Mouse (Mus musculus) limb, embryonic 15.5 days (tissue): ENCODE measurements around the gene Olfr308. TPM values are rescaled to one million over a fixed set of nuclear protein-coding genes. Genes with fewer than 3 reads are reported as not detected.
"Not testable (repeated sequence)": the region's sequence is repeated elsewhere in the genome, so short reads cannot be mapped to it uniquely, and the experiment has no call there.

Experiments
- ATAC-seq: fragments of 200-750 bp; cut with Nextera tagmentation; 2 replicates; pipeline ENCODE4 v1.8.0; 2017; ENCODE audit warnings: low read depth, moderate TSS enrichment; ENCODE audit not compliant: insufficient number of reproducible peaks, low FRiP score, low TSS enrichment
- H3K27ac ChIP-seq: fragments of 300-500 bp; sonication (generic); 2 replicates; pipeline ENCODE4 v1.5.1; 2015; ENCODE audit warnings: moderate library complexity, mild to moderate bottlenecking, inconsistent platforms
- H3K27me3 ChIP-seq: fragments of 300-500 bp; sonication (generic); 2 replicates; pipeline ENCODE4 v1.6.1; 2015; ENCODE audit warnings: inconsistent platforms
- H3K36me3 ChIP-seq: fragments of 300-500 bp; sonication (generic); 2 replicates; pipeline ENCODE4 v1.6.1; 2015; ENCODE audit warnings: inconsistent platforms
- H3K4me1 ChIP-seq: fragments of 300-500 bp; sonication (generic); 2 replicates; pipeline ENCODE4 v1.6.1; 2015; ENCODE audit warnings: inconsistent platforms
- H3K4me2 ChIP-seq: fragments of 300-500 bp; sonication (generic); 2 replicates; pipeline ENCODE4 v1.6.1; 2015; ENCODE audit warnings: mild to moderate bottlenecking, inconsistent platforms
- H3K4me3 ChIP-seq: fragments of 300-500 bp; sonication (generic); 2 replicates; pipeline ENCODE4 v1.5.1; 2015; ENCODE audit warnings: mild to moderate bottlenecking, inconsistent platforms
- H3K9ac ChIP-seq: fragments of 300-500 bp; sonication (generic); 2 replicates; pipeline ENCODE4 v1.6.1; 2015; ENCODE audit warnings: inconsistent platforms
- H3K9me3 ChIP-seq: fragments of 300-500 bp; sonication (generic); 2 replicates; pipeline ENCODE4 v1.6.1; 2016; ENCODE audit warnings: inconsistent platforms
- WGBS: fragments of 180-500 bp; shearing (Covaris S2); methylation state at CpG from one replicate; pipeline ENCODE4 v1.1.7; 2015; 5-methylcytosine and 5-hydroxymethylcytosine counted together
- microRNA-seq: library from miRNA; unstranded; fragments of <30 nt; microRNA quantifications from one replicate; pipeline ENCODE4, GENCODE M21; 2016
- polyA plus RNA-seq: library from polyadenylated mRNA; unstranded; fragments of >200 nt; fragmentation: Nextera tagmentation; extraction: Ambion mirVana; gene quantifications from 2 replicates; pipeline ENCODE4 v1.2.1, GENCODE M21; 2015

Olfr308 gene
- polyA plus RNA-seq = not detected in 2 replicates

- ATAC-seq = no peak
- Histone ChIP-seq H3K9me3 (no peaks in the 10 kb centered on the region), H3K4me3 (no peak within 1 kb of the TSS), H3K9ac (no peak within 1 kb of the TSS), H3K27me3 (no peaks in the 10 kb centered on the region), H3K36me3 (no peaks in the 10 kb centered on the region), H3K27ac (no peak within 1 kb of the TSS), H3K4me1 (no peaks in the 10 kb centered on the region), H3K4me2 (no peak within 1 kb of the TSS)
Measured at GRCm38 (mm10) chr7:86325530-86325929, at the start of gene Olfr308. Gene Olfr308 (minus strand): TSS chr7:86325630.

GRCm38 (mm10) chr7:86366828-86367227 is 41.4 kb upstream of the Olfr308 start, which contains the start of gene Olfr305:
Gene Olfr305 (minus strand): TSS chr7:86366928.
- Histone ChIP-seq H3K36me3 (no peaks in the 10 kb centered on the region), H3K4me3 (no peak within 1 kb of the TSS)
- WGBS = 83% methylated on average over 1 of the region's 1 CpGs

GRCm38 (mm10) chr7:86346296-86346695 is 20.9 kb upstream of the Olfr308 start:
- H3K4me1 ChIP-seq, H3K36me3 ChIP-seq, H3K27ac ChIP-seq, H3K4me2 ChIP-seq, H3K9me3 ChIP-seq, H3K9ac ChIP-seq, ATAC-seq, H3K27me3 ChIP-seq, H3K4me3 ChIP-seq: not testable (repeated sequence)
- 85% methylated on average over 9 of the region's 9 CpGs for WGBS

More at GRCm38 (mm10) chr7:86366828-86367227, 41.4 kb upstream of the Olfr308 start, which contains the start of gene Olfr305:
- H3K4me2 ChIP-seq = no peak within 1 kb of the TSS
- H3K4me1 ChIP-seq = no peaks in the 10 kb centered on the region
- no peak within 1 kb of the TSS for H3K9ac ChIP-seq
- H3K27me3 ChIP-seq = no peaks in the 10 kb centered on the region
- H3K9me3 ChIP-seq = no peaks in the 10 kb centered on the region
- no peak within 1 kb of the TSS for H3K27ac ChIP-seq
- no peak for ATAC-seq

- WGBS = 70% methylated on average over 3 of the region's 3 CpGs
- no peak overlapping the region for H3K4me3 ChIP-seq
- H3K9me3 ChIP-seq = no peaks in the 10 kb centered on the region
Measured at GRCm38 (mm10) chr7:86344253-86344652, 18.8 kb upstream of the Olfr308 start.

GRCm38 (mm10) chr7:86342881-86343565 is 17.6 kb upstream of the Olfr308 start:
- ATAC-seq = no peak
- no peaks in the 10 kb centered on the region for H3K4me1 ChIP-seq
- WGBS = 66% methylated on average over 14 of the region's 14 CpGs
- H3K9ac ChIP-seq = no peak overlapping the region
- no peak overlapping the region for H3K4me2 ChIP-seq
- H3K27me3 ChIP-seq = no peaks in the 10 kb centered on the region
- H3K4me3 ChIP-seq = no peak overlapping the region
- H3K27ac ChIP-seq = no peak overlapping the region
- no peaks in the 10 kb centered on the region for H3K36me3 ChIP-seq
- no peaks in the 10 kb centered on the region for H3K9me3 ChIP-seq

More at GRCm38 (mm10) chr7:86344253-86344652, 18.8 kb upstream of the Olfr308 start:
- H3K36me3 ChIP-seq = no peaks in the 10 kb centered on the region
- no peak overlapping the region for H3K9ac ChIP-seq
- H3K27me3 ChIP-seq = no peaks in the 10 kb centered on the region
- no peak for ATAC-seq
- no peaks in the 10 kb centered on the region for H3K4me1 ChIP-seq
- no peak overlapping the region for H3K4me2 ChIP-seq
- no peak overlapping the region for H3K27ac ChIP-seq

GRCm38 (mm10) chr7:86337486-86337885 is 12.1 kb upstream of the Olfr308 start, which contains the start of gene Olfr307:
Gene Olfr307 (minus strand): TSS chr7:86337586.
- Histone ChIP-seq H3K4me1 (no peaks in the 10 kb centered on the region), H3K36me3 (no peaks in the 10 kb centered on the region), H3K9ac (no peak within 1 kb of the TSS), H3K4me3 (no peak within 1 kb of the TSS), H3K27me3 (no peaks in the 10 kb centered on the region), H3K4me2 (no peak within 1 kb of the TSS), H3K9me3 (no peaks in the 10 kb centered on the region), H3K27ac (no peak within 1 kb of the TSS)
- ATAC-seq = no peak
- 61% methylated on average over 1 of the region's 1 CpGs for WGBS

- Histone ChIP-seq H3K9me3 (no peaks in the 10 kb centered on the region), H3K9ac (no peak overlapping the region), H3K27ac (no peak overlapping the region), H3K36me3 (no peaks in the 10 kb centered on the region), H3K4me2 (no peak overlapping the region), H3K27me3 (no peaks in the 10 kb centered on the region), H3K4me3 (no peak overlapping the region), H3K4me1 (no peaks in the 10 kb centered on the region)
- ATAC-seq = no peak
- 83% methylated on average over 2 of the region's 2 CpGs for WGBS
Measured at GRCm38 (mm10) chr7:86321323-86321722, 4.1 kb downstream of the Olfr308 start.

GRCm38 (mm10) chr7:86313608-86314007 is 11.8 kb downstream of the Olfr308 start, which contains the start of gene Olfr309:
Gene Olfr309 (minus strand): TSS chr7:86313708.
- H3K9ac ChIP-seq = no peak within 1 kb of the TSS
- no peaks in the 10 kb centered on the region for H3K36me3 ChIP-seq
- no peak within 1 kb of the TSS for H3K27ac ChIP-seq
- no peak for ATAC-seq
- H3K27me3 ChIP-seq = no peaks in the 10 kb centered on the region
- no peaks in the 10 kb centered on the region for H3K9me3 ChIP-seq
- 67% methylated on average over 2 of the region's 2 CpGs for WGBS
- no peak within 1 kb of the TSS for H3K4me2 ChIP-seq
- H3K4me3 ChIP-seq = no peak within 1 kb of the TSS
- no peaks in the 10 kb centered on the region for H3K4me1 ChIP-seq

- H3K4me1 ChIP-seq = no peaks in the 10 kb centered on the region
- WGBS = 50% methylated on average over 1 of the region's 1 CpGs
- H3K9me3 ChIP-seq = no peaks in the 10 kb centered on the region
- no peak for ATAC-seq
- no peaks in the 10 kb centered on the region for H3K36me3 ChIP-seq
- no peaks in the 10 kb centered on the region for H3K27me3 ChIP-seq
- H3K9ac ChIP-seq = no peak within 1 kb of the TSS
- H3K27ac ChIP-seq = no peak within 1 kb of the TSS
- H3K4me3 ChIP-seq = no peak within 1 kb of the TSS
- H3K4me2 ChIP-seq = no peak within 1 kb of the TSS
Measured at GRCm38 (mm10) chr7:86277072-86277471, 48.4 kb downstream of the Olfr308 start, which contains the start of gene Olfr310. Gene Olfr310 (minus strand): TSS chr7:86277172.

Small RNA genes lying within 50 kb of the gene (microRNA-seq; reads per million reads assigned to microRNA genes)
- gene Gm23192 = not detected

Other genes starting within 250 kb of the Olfr308 start
- not detected in 2 replicates for gene Vmn2r75, start 153.9 kb downstream of the Olfr308 start, polyA plus RNA-seq
- not detected in 2 replicates for gene Vmn2r76, start 79.3 kb downstream of the Olfr308 start, polyA plus RNA-seq
- not detected in 2 replicates for gene Olfr310, start 48.5 kb downstream of the Olfr308 start, polyA plus RNA-seq
- gene Olfr309, start 11.9 kb downstream of the Olfr308 start, polyA plus RNA-seq = not detected in 2 replicates
- gene Olfr307, start 12.0 kb upstream of the Olfr308 start, polyA plus RNA-seq = not detected in 2 replicates
- not detected in 2 replicates for gene Olfr305, start 41.3 kb upstream of the Olfr308 start, polyA plus RNA-seq
- gene Olfr304, start 61.0 kb upstream of the Olfr308 start, polyA plus RNA-seq = not detected in 2 replicates
- gene Olfr303, start 72.2 kb upstream of the Olfr308 start, polyA plus RNA-seq = not detected in 2 replicates
- gene Olfr301, start 78.2 kb upstream of the Olfr308 start, polyA plus RNA-seq = not detected in 2 replicates
- gene Olfr299, start 134.3 kb upstream of the Olfr308 start, polyA plus RNA-seq = not detected in 2 replicates
- not detected in 2 replicates for gene Olfr298, start 166.9 kb upstream of the Olfr308 start, polyA plus RNA-seq
- not detected in 2 replicates for gene Olfr297, start 194.3 kb upstream of the Olfr308 start, polyA plus RNA-seq